Mouse (Mus musculus): ENCODE measurements at regions not wholly inside any gene's neighbourhood (a gene's known extent, or its start where the extent isn't known, plus 50 kb on each side); places are given as distances from the start of the nearest gene placed in this dataset.

GRCm38 (mm10) chr1:13941351-13941750 lies 2151.8 kb downstream of the 4930444P10Rik start:
- in situ Hi-C loops (cut with MboI, MseI): no loop called here

- in situ Hi-C loops (cut with MboI, MseI): no loop called here
Measured at GRCm38 (mm10) chr1:13938344-13938743, 2154.8 kb downstream of the 4930444P10Rik start.

GRCm38 (mm10) chr1:13935938-13936491 lies 2157.1 kb downstream of the 4930444P10Rik start:
- in situ Hi-C loops (cut with MboI, MseI): no loop called here

GRCm38 (mm10) chr1:13928679-13929078 lies 2164.4 kb downstream of the 4930444P10Rik start:
- in situ Hi-C loops (cut with MboI, MseI): no loop called here

GRCm38 (mm10) chr1:13927964-13928363 lies 2165.2 kb downstream of the 4930444P10Rik start:
- in situ Hi-C loops (cut with MboI, MseI): no loop called here

- in situ Hi-C loops (cut with MboI, MseI): no loop called here
Measured at GRCm38 (mm10) chr1:13925994-13926393, 2167.1 kb downstream of the 4930444P10Rik start.

GRCm38 (mm10) chr1:13915216-13915615 lies 2177.9 kb downstream of the 4930444P10Rik start:
- in situ Hi-C loops (cut with MboI, MseI): loop anchor here (5.0 kb wide), 1 partner anchor 233 kb away; no protein-coding TSS in a partner anchor

- in situ Hi-C loops (cut with MboI, MseI): no loop called here
Measured at GRCm38 (mm10) chr1:13879126-13879525, 2214.0 kb downstream of the 4930444P10Rik start.

GRCm38 (mm10) chr1:13873925-13874324 lies 2219.2 kb downstream of the 4930444P10Rik start:
- in situ Hi-C loops (cut with MboI, MseI): no loop called here

GRCm38 (mm10) chr1:13872536-13872935 lies 2220.6 kb downstream of the 4930444P10Rik start:
- in situ Hi-C loops (cut with MboI, MseI): no loop called here

GRCm38 (mm10) chr1:13870631-13871286 lies 2222.4 kb downstream of the 4930444P10Rik start:
- in situ Hi-C loops (cut with MboI, MseI): no loop called here

- in situ Hi-C loops (cut with MboI, MseI): no loop called here
Measured at GRCm38 (mm10) chr1:13865713-13866112, 2227.4 kb downstream of the 4930444P10Rik start.

- in situ Hi-C loops (cut with MboI, MseI): no loop called here
Measured at GRCm38 (mm10) chr1:13863712-13864111, 2229.4 kb downstream of the 4930444P10Rik start.

GRCm38 (mm10) chr1:13861070-13861511 lies 2232.0 kb downstream of the 4930444P10Rik start:
- in situ Hi-C loops (cut with MboI, MseI): no loop called here

- in situ Hi-C loops (cut with MboI, MseI): no loop called here
Measured at GRCm38 (mm10) chr1:13860469-13860868, 2232.7 kb downstream of the 4930444P10Rik start.

- in situ Hi-C loops (cut with MboI, MseI): no loop called here
Measured at GRCm38 (mm10) chr1:13859723-13860122, 2233.4 kb downstream of the 4930444P10Rik start.

- in situ Hi-C loops (cut with MboI, MseI): no loop called here
Measured at GRCm38 (mm10) chr1:13858371-13859018, 2234.6 kb downstream of the 4930444P10Rik start.

- in situ Hi-C loops (cut with MboI, MseI): no loop called here
Measured at GRCm38 (mm10) chr1:13856998-13857397, 2236.1 kb downstream of the 4930444P10Rik start.

- in situ Hi-C loops (cut with MboI, MseI): no loop called here
Measured at GRCm38 (mm10) chr1:13851144-13851543, 2242.0 kb downstream of the 4930444P10Rik start.

- in situ Hi-C loops (cut with MboI, MseI): no loop called here
Measured at GRCm38 (mm10) chr1:13849071-13849470, 2244.1 kb downstream of the 4930444P10Rik start.

- in situ Hi-C loops (cut with MboI, MseI): no loop called here
Measured at GRCm38 (mm10) chr1:13846336-13846865, 2246.7 kb downstream of the 4930444P10Rik start.

GRCm38 (mm10) chr1:13840309-13840622 lies 2252.9 kb downstream of the 4930444P10Rik start:
- in situ Hi-C loops (cut with MboI, MseI): no loop called here

Data from T-helper 2 cell (primary cell).